Mouse (Mus musculus) kidney, embryonic 16.5 days (tissue): ENCODE results near the gene 4930568D16Rik. TPM values are rescaled to one million over a fixed set of nuclear protein-coding genes. Genes with fewer than 3 reads are reported as not detected.

Source experiments
- ATAC-seq: fragments of 200-750 bp; cut with Nextera tagmentation; 2 replicates; pipeline ENCODE4 v1.8.0; 2017; ENCODE audit warnings: moderate TSS enrichment; ENCODE audit not compliant: low FRiP score, low TSS enrichment
- H3K27ac ChIP-seq: fragments of 300-500 bp; sonication (generic); 2 replicates; pipeline ENCODE4 v1.5.1; 2014; ENCODE audit warnings: low read length
- H3K27me3 ChIP-seq: fragments of 300-500 bp; sonication (generic); 2 replicates; pipeline ENCODE4 v1.6.1; 2014; ENCODE audit warnings: low read length, control low read depth, mixed read lengths; ENCODE audit not compliant: insufficient read depth
- H3K36me3 ChIP-seq: fragments of 300-500 bp; sonication (generic); 2 replicates; pipeline ENCODE4 v1.6.1; 2014; ENCODE audit warnings: low read length, control low read depth, mixed read lengths; ENCODE audit not compliant: insufficient read depth
- H3K4me1 ChIP-seq: fragments of 300-500 bp; sonication (generic); 2 replicates; pipeline ENCODE4 v1.6.1; 2014; ENCODE audit warnings: low read length, control low read depth, mixed read lengths; ENCODE audit not compliant: insufficient read depth
- H3K4me2 ChIP-seq: fragments of 300-500 bp; sonication (generic); replicated peaks from 2 replicates; pipeline ENCODE4 v1.6.1; 2014; ENCODE audit warnings: low read depth, low read length
- H3K4me3 ChIP-seq: fragments of 300-500 bp; sonication (generic); 2 replicates; pipeline ENCODE4 v1.5.1; 2014; ENCODE audit warnings: mild to moderate bottlenecking, low read length
- H3K9ac ChIP-seq: fragments of 300-500 bp; sonication (generic); replicated peaks from 2 replicates; pipeline ENCODE4 v1.6.1; 2014; ENCODE audit warnings: low read length
- H3K9me3 ChIP-seq: fragments of 300-500 bp; sonication (generic); 2 replicates; pipeline ENCODE4 v1.6.1; 2016; ENCODE audit warnings: low read length, control low read depth
- WGBS: fragments of 180-500 bp; shearing (Covaris S2); extraction: QIAGEN DNeasy Blood & Tissue Kit; methylation state at CpG from one replicate; pipeline ENCODE4 v1.1.7; 2014; 5-methylcytosine and 5-hydroxymethylcytosine counted together
- polyA plus RNA-seq: library from polyadenylated mRNA; unstranded; fragments of >200 nt; fragmentation: Nextera tagmentation; extraction: Ambion mirVana; gene quantifications from 2 replicates; pipeline ENCODE4 v1.2.1, GENCODE M21; 2015

Gene 4930568D16Rik
- polyA plus RNA-seq, 1 experiment from 2014 or later, result not detected

DNA sequence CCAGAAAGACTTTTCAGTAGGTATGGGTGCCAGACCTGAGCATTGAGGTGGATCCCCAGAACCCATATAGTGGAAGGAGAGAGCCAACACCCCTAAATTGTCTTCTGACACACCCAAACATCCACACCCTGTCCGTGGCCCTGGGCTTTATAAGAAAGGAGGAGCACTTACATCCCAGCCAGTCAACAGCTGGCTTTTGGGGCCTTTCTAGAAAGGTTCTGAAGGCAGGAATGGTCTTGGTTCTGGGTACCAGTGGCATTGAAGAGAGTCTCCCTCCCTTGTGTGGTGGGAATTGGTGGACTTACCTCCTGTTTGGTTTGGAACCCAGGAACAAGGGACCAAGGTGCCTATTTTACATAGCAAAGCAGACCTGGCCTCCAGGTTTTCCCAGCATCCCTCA, 39.1 kb upstream of the 4930568D16Rik start:
- ATAC-seq, result no peak
- no peaks in the 10 kb centered on the region for H3K4me1 ChIP-seq
- H3K9ac ChIP-seq, result no peak overlapping the region
- no peak overlapping the region for H3K27ac ChIP-seq
- H3K9me3 ChIP-seq, result no peaks in the 10 kb centered on the region
- no peak overlapping the region for H3K4me2 ChIP-seq
- WGBS, result 95% methylated on average over 1 of the region's 1 CpGs
- no peak overlapping the region for H3K4me3 ChIP-seq
- no peaks in the 10 kb centered on the region for H3K27me3 ChIP-seq
- peaks cover 12% of the 10 kb centered on the region; the same call in 1 of the 2 replicates for H3K36me3 ChIP-seq

DNA sequence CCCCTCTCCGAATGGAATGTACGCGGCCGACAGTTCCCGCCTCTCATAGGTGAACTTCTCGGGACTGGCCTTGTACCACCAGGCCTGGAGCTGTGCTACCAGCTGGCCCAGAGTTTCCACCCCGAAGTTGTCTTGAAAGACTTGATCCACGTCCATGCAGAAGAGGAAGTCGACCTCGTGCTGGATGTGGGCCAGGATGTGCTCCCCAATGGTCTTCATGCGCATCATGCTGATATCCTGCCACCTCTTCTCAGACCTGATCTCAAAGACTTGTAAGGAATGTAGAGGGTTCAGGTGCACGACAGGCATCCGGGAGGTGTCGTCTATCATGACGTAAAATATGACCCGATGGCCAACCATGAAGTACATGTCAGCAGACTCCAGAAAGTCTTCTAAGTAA, 34.9 kb upstream of the 4930568D16Rik start:
- H3K4me2 ChIP-seq, result no peak overlapping the region
- no peak overlapping the region for H3K4me3 ChIP-seq
- H3K27ac ChIP-seq, result no peak overlapping the region
- H3K9me3 ChIP-seq, result no peaks in the 10 kb centered on the region
- H3K36me3 ChIP-seq, result peaks cover 11% of the 10 kb centered on the region; the same call in 1 of the 2 replicates
- ATAC-seq, result no peak
- no peaks in the 10 kb centered on the region for H3K27me3 ChIP-seq
- H3K9ac ChIP-seq, result no peak overlapping the region
- 88% methylated on average over 16 of the region's 16 CpGs for WGBS
- H3K4me1 ChIP-seq, result no peaks in the 10 kb centered on the region

DNA sequence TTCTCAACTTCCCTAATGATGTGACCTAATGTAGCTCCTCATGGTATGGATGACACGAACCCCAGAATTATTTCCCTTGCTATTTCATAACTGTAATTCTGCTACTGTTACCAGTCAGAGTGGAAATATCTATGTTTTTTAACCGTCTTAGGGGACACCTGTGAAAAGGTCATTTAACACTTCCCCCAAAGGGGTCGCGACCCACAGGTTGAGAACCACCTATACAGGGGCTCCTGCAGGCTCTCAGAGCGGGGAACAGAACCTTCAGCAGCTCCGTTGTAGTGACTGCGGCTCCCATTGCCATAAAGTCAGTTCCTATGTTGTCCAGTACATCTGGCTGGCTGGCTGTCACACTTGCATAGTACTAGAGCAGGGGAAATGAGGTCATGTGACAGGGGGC, 33.2 kb upstream of the 4930568D16Rik start:
- no peak overlapping the region for H3K27ac ChIP-seq
- no peak overlapping the region for H3K4me2 ChIP-seq
- peaks cover 11% of the 10 kb centered on the region; the same call in 1 of the 2 replicates for H3K36me3 ChIP-seq
- H3K4me3 ChIP-seq, result no peak overlapping the region
- H3K9me3 ChIP-seq, result no peaks in the 10 kb centered on the region
- ATAC-seq, result no peak
- H3K4me1 ChIP-seq, result no peaks in the 10 kb centered on the region; the same call in 1 of the 2 replicates
- no peak overlapping the region for H3K9ac ChIP-seq
- WGBS, result 81% methylated on average over 7 of the region's 7 CpGs
- no peaks in the 10 kb centered on the region for H3K27me3 ChIP-seq

DNA sequence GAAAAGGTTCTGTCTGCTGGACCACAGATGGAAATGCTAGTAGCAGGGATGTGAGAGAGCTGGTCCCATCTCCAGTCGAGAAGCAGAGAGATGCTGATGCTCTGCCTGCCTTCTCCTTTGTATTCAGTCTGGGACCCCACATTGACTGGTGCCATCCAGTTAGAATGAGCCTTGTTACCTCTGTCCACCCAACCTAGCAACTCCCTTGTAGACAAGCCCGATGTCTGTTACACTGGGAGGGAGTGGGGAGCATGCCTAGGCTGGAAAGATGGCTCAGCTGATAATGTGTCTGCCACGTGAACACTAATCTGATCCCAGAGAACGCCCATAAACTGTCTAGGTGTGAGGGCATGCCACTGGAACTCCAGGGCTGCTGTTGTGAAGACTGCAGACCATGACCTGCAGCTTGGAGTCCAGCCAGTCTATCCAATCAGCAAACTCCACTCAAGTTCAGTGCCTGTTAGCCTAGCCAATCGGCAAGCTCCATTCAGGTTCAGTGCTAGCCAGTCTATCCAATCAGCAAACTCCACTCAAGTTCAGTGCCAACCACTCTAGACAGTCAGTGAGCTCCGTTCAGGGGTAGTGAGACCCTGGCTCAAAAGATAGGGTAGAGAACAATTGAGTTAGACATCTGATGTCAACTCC, 30.8 kb upstream of the 4930568D16Rik start:
- Histone ChIP-seq H3K4me1 (no peaks in the 10 kb centered on the region; the same call in 1 of the 2 replicates), H3K27me3 (no peaks in the 10 kb centered on the region), H3K9ac (no peak overlapping the region), H3K27ac (no peak overlapping the region), H3K9me3 (no peaks in the 10 kb centered on the region), H3K4me3 (no peak overlapping the region), H3K36me3 (peaks cover 11% of the 10 kb centered on the region; the same call in 1 of the 2 replicates), H3K4me2 (no peak overlapping the region)
- WGBS, result 76% methylated on average over 6 of the region's 6 CpGs
- peak; percentile 31 for ATAC-seq

DNA sequence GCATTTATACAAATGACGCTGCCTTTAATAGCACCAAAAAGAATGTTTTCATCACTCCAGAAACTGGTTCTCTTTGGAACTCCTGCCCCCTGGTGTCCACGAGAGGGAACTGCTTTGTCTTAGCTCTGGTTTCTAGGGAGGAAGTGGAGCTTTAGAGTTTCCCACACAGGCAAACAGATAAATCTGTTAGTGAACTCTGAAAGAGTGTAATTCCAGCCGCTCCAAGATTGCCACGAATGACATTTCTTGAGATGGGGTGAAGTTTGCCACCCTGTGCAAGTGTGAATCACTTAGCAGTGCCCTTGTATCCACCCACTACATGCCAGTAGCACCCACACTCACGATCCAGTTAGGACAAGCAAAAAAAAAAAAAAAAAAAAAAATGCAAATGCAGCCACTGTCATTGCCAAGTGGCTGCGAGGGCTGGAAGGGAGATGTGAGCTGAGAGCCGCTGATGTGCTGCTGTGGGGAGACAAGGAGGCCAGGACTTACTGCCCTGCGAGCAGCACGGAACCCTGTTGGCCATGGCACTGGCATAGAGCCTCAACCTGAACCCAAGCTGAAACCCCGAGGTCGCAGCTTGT, 30.2 kb upstream of the 4930568D16Rik start:
- Histone ChIP-seq H3K27me3 (no peaks in the 10 kb centered on the region), H3K27ac (no peak overlapping the region), H3K4me3 (no peak overlapping the region), H3K4me2 (no peak overlapping the region), H3K9me3 (no peaks in the 10 kb centered on the region), H3K36me3 (peaks cover 9% of the 10 kb centered on the region; the same call in 1 of the 2 replicates), H3K9ac (no peak overlapping the region), H3K4me1 (no peaks in the 10 kb centered on the region; the same call in 1 of the 2 replicates)
- 0 out of 2 replicates have a peak, but pooled peaks have one; percentile 23 for ATAC-seq
- 48% methylated on average over 11 of the region's 11 CpGs for WGBS

DNA sequence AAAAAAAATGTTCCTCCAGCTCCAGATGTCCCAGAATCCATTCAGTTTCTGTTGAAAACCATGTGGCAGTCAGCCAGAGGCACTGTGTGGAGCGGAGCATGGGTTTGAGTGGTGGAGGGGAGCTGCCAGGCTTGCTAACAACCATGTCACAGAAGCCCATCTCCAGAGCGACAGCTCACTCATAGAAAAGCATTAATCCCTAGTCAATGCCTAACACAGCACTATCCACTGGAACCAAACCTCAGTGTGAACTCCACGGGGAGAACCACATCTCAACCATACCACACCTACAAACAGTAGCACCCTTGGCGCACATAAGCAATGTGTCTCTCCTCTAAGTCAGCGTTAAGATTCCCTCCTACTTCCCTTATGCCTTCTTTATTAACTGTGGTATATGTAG, 29.6 kb upstream of the 4930568D16Rik start, which contains the start of gene 4930402F06Rik:
Gene 4930402F06Rik (minus strand): TSS at position 80 of the 400 bp plus-strand sequence.
- 78% methylated on average over 5 of the region's 5 CpGs for WGBS
- ATAC-seq, result no peak
- Histone ChIP-seq H3K36me3 (0 out of 2 replicates have a peak, but pooled peaks cover 3% of the 10 kb centered on the region), H3K9ac (no peak within 1 kb of the TSS), H3K4me3 (no peak within 1 kb of the TSS), H3K4me1 (no peaks in the 10 kb centered on the region; the same call in 1 of the 2 replicates), H3K9me3 (no peaks in the 10 kb centered on the region), H3K4me2 (no peak within 1 kb of the TSS), H3K27me3 (no peaks in the 10 kb centered on the region), H3K27ac (no peak within 1 kb of the TSS)

DNA sequence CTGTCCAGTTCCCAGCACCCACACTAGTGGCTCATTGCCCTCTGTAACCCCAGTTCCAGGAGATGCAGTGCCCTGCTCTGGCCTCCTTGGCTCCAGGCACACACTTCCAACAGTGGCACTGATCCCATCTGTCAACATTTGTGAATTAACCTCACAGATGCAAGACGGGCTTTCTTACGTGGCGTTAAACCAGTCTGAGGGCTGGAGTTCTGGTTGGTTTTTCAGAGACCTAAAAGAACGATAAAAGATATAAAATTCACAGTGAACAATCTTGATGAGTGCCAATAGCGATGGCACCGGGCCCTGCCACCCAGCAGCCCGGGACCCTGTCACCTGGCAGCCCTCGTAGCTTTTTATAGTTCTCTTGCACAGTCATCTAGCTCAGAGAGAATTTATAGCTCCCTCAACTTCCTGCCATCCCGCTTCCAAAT, 17.9 kb upstream of the 4930568D16Rik start:
- 49% methylated on average over 9 of the region's 9 CpGs for WGBS
- Histone ChIP-seq H3K36me3 (no peaks in the 10 kb centered on the region), H3K4me1 (no peaks in the 10 kb centered on the region), H3K4me2 (no peak overlapping the region), H3K27me3 (no peaks in the 10 kb centered on the region), H3K9me3 (peaks cover 6% of the 10 kb centered on the region), H3K27ac (no peak overlapping the region), H3K4me3 (no peak overlapping the region), H3K9ac (no peak overlapping the region)
- ATAC-seq, result no peak

DNA sequence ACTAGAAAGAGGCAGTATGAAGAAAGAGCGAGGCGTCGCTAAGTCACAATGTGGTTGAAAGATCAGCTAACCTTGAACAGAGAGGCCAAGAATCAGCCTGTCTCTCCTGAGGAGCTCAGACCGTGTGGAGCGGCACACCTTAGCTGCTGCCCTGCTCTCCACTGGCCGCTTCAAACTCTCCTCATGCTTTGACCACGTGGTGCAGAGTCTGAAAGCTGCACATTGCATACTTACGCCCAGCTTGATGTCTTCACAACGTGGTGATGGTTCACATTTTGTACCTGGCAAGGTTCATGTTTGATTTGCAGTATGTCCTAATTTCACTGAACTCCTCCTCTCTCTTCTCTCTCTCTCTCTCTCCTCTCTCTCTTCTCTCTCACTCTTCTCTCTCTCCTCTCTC, 11.8 kb upstream of the 4930568D16Rik start:
- Histone ChIP-seq H3K9me3 (no peaks in the 10 kb centered on the region), H3K36me3 (no peaks in the 10 kb centered on the region), H3K4me3 (no peak overlapping the region), H3K9ac (no peak overlapping the region), H3K27ac (no peak overlapping the region), H3K4me2 (no peak overlapping the region), H3K4me1 (no peaks in the 10 kb centered on the region), H3K27me3 (no peaks in the 10 kb centered on the region)
- ATAC-seq, result no peak
- 69% methylated on average over 9 of the region's 9 CpGs for WGBS

DNA sequence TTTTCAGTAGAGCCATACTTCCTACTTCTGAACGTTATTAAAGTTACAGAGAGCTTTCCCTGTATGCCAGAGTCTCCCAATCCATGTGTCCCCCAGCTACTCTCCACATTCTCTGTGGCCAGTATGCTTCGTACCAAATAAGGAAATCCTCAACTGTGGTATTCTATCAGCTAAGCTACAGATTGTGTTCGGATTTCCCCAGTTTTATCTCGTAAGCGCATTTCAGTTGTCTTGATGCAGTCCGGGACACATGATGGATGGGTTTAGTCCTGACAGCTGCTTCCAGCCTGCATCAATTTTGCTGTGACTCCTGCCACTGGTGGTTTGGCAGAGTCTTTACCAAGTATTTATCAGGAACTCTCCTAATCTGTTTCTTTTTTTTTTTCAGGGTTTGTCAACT, 10.1 kb upstream of the 4930568D16Rik start:
- WGBS, result 36% methylated on average over 6 of the region's 6 CpGs
- no peak overlapping the region for H3K4me3 ChIP-seq

DNA sequence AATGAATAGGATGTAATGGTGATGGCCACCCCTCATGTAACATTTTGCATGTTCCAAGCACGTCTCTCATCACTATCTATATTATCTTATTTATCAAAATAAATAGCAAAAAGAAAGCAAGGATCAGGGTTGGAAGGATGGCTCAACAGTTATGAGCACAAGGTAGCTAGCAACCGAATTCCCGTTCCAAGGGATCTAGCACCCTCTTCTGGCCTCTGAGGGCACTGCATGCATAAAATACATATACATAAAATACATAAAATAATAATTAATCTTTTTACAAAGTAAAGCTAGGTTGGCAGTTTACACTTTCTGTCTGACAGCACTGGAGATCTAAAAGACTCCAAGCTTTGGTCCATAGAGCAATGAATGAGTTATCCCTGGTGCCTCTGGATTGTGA, 5.5 kb upstream of the 4930568D16Rik start:
- Histone ChIP-seq H3K4me1 (no peaks in the 10 kb centered on the region), H3K27me3 (no peaks in the 10 kb centered on the region), H3K4me2 (no peak overlapping the region), H3K4me3 (no peak overlapping the region), H3K36me3 (no peaks in the 10 kb centered on the region), H3K27ac (no peak overlapping the region), H3K9me3 (no peaks in the 10 kb centered on the region), H3K9ac (no peak overlapping the region)
- WGBS, result 16% methylated on average over 3 of the region's 3 CpGs
- no peak for ATAC-seq

More for the DNA sequence above, 10.1 kb upstream of the 4930568D16Rik start:
- H3K27me3 ChIP-seq, result no peaks in the 10 kb centered on the region
- H3K9ac ChIP-seq, result no peak overlapping the region
- no peaks in the 10 kb centered on the region for H3K4me1 ChIP-seq
- no peak overlapping the region for H3K27ac ChIP-seq
- ATAC-seq, result no peak
- no peak overlapping the region for H3K4me2 ChIP-seq
- no peaks in the 10 kb centered on the region for H3K9me3 ChIP-seq
- no peaks in the 10 kb centered on the region for H3K36me3 ChIP-seq
